Mouse (Mus musculus) cerebellum, adult 2 months (tissue): ENCODE results near the gene Aldh1a1. TPM values are rescaled to one million over a fixed set of nuclear protein-coding genes. Genes with fewer than 3 reads are reported as not detected.
"Not testable (repeated sequence)": the region's sequence is repeated elsewhere in the genome, so short reads cannot be mapped to it uniquely, and the experiment has no call there.

Experiments
- DNase-seq, 2 experiments: peaks; one replicate each; pipeline ENCODE4 v3.0.0; 2021
- H3K27ac ChIP-seq: fragments of 200-500 bp; 2 replicates; pipeline ENCODE4 v1.5.1; 2012; ENCODE audit warnings: low read length, control low read depth, inconsistent platforms; ENCODE audit not compliant: insufficient read depth
- H3K27me3 ChIP-seq: fragments of 200-500 bp; 2 replicates; pipeline ENCODE4 v1.6.1; 2012; ENCODE audit warnings: inconsistent platforms, mild to moderate bottlenecking, low read length, moderate library complexity; ENCODE audit not compliant: control insufficient read depth, insufficient read depth
- H3K4me1 ChIP-seq: fragments of 200-500 bp; 2 replicates; pipeline ENCODE4 v1.6.1; 2011; ENCODE audit warnings: low read length; ENCODE audit not compliant: control insufficient read depth, insufficient read depth
- H3K4me3 ChIP-seq: fragments of 200-500 bp; replicated peaks from 2 replicates; pipeline ENCODE3; 2011; ENCODE audit warnings: mild to moderate bottlenecking, low read depth, low read length, control low read depth; ENCODE audit not compliant: insufficient read depth
- CTCF ChIP-seq: fragments of 200-500 bp; IDR thresholded peaks from 2 replicates; pipeline ENCODE4 v1.5.1; 2011; ENCODE audit warnings: low read depth, mild to moderate bottlenecking, control low read depth, low read length, moderate library complexity, borderline replicate concordance; ENCODE audit not compliant: insufficient read depth
- POLR2A ChIP-seq: fragments of 200-500 bp; IDR thresholded peaks from 2 replicates; pipeline ENCODE4 v1.6.1; 2011; ENCODE audit warnings: low read length, control low read depth, borderline replicate concordance; ENCODE audit not compliant: insufficient read depth
- WGBS: fragments of 180-500 bp; shearing (Covaris S2); methylation state at CpG from one replicate; pipeline ENCODE4 v1.1.7; 2018; 5-methylcytosine and 5-hydroxymethylcytosine counted together
- polyA plus RNA-seq: library from polyadenylated mRNA; depleted of rRNA; stranded (reverse); fragments of >200 nt; gene quantifications from 2 replicates; pipeline ENCODE4 v1.2.3, GENCODE M21; 2012

Aldh1a1 gene
- polyA plus RNA-seq, 1 experiment, result 274 TPM

GRCm38 (mm10) chr19:20506936-20507615, 14.6 kb downstream of the Aldh1a1 start:
- no peak for TF ChIP-seq CTCF
- TF ChIP-seq POLR2A, result no peak

GRCm38 (mm10) chr19:20508609-20509008, 16.1 kb downstream of the Aldh1a1 start:
- DNase-seq, result no peak
- Histone ChIP-seq H3K27ac (no peak overlapping the region), H3K4me3 (no peak overlapping the region), H3K27me3 (no peaks in the 10 kb centered on the region), H3K4me1 (no peaks in the 10 kb centered on the region)
- 17% methylated on average over 4 of the region's 4 CpGs for WGBS
- TF ChIP-seq POLR2A (no peak), CTCF (no peak)

More at GRCm38 (mm10) chr19:20506936-20507615, 14.6 kb downstream of the Aldh1a1 start:
- DNase-seq, result no peak
- Histone ChIP-seq H3K27ac (no peak overlapping the region), H3K4me1 (no peaks in the 10 kb centered on the region), H3K4me3 (no peak overlapping the region), H3K27me3 (no peaks in the 10 kb centered on the region)
- WGBS, result 17% methylated on average over 9 of the region's 9 CpGs

DNA sequence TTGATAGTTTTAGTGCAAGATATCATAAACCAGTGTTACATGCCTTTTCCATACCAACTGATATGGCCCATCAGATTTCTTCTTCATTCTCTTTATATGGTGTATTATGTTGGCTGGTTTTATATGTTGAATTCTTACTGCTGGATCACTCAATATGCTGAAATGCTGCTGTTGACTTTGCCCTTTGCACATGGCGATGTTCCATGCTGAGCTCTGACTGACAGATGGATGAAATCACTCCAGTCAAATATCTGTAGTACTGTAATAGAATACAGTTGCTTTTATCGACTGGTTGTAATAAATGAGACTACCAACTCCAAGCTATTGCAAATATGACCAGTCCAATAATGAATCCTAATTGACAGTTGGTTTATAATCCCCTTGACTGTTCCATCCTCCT, 19.5 kb downstream of the Aldh1a1 start:
- H3K4me3 ChIP-seq, result no peak overlapping the region
- no peaks in the 10 kb centered on the region for H3K27me3 ChIP-seq
- no peak for DNase-seq
- no peaks in the 10 kb centered on the region for H3K4me1 ChIP-seq
- TF ChIP-seq POLR2A (no peak), CTCF (no peak)
- H3K27ac ChIP-seq, result no peak overlapping the region
- WGBS, result 78% methylated on average over 2 of the region's 2 CpGs

DNA sequence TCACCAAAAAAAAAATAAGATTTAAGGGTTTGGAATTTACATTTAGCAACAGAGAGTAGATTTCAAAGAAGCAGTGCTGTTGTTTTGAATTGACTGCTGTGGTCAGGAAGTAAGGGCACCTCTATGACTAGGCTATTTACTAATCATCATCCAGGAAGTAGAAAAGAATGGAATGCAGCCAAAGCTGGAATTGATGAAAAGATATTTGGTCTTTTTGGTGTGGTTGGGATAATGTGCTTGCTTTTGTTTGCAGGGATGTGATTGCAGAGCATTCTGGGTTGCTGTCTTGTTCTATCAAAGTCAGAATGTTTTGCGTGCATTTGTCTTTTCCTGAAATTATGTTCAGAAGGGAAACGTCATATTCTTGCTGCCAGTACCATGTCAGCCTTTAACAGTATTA, 20.7 kb downstream of the Aldh1a1 start:
- H3K4me1 ChIP-seq, result no peaks in the 10 kb centered on the region
- H3K27me3 ChIP-seq, result no peaks in the 10 kb centered on the region
- no peak for DNase-seq
- H3K4me3 ChIP-seq, result no peak overlapping the region
- TF ChIP-seq CTCF, result no peak
- no peak for TF ChIP-seq POLR2A
- WGBS, result 89% methylated on average over 2 of the region's 2 CpGs
- H3K27ac ChIP-seq, result no peak overlapping the region

DNA sequence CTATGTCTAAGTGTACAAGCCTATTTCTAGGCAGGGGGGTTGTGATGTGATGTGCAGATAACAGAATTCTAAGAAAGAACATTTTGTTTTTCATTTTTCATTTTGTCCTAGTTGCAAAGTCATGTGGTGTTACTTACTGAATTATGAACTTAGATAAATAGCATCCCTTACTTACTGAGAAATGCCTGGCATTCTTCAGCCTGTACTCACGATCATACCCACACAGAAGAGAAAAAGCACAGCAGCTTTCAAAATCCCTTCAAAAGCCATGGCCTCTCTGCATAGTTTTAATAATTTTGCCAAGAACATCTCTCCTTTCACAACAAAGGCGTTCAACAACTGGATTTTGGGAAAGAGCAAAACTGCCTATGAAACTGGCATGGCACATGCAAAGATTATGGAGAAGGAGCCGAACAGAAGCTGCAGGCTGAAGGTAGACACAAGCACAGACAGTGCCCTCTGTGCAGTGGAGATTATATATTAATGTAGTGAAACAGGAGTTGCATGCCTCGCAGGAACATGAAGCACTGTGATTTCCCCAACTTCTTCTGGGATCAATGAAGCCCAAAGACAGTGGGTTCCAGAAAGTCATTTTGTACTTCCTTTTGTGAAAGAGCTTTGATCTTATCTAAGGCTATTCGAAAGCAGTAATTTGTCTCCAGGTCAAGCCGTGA, 21.3 kb downstream of the Aldh1a1 start:
- TF ChIP-seq POLR2A (no peak), CTCF (no peak)
- Histone ChIP-seq H3K4me3 (no peak overlapping the region), H3K4me1 (no peaks in the 10 kb centered on the region), H3K27me3 (no peaks in the 10 kb centered on the region), H3K27ac (no peak overlapping the region)
- 75% methylated on average over 6 of the region's 6 CpGs for WGBS
- no peak for DNase-seq

DNA sequence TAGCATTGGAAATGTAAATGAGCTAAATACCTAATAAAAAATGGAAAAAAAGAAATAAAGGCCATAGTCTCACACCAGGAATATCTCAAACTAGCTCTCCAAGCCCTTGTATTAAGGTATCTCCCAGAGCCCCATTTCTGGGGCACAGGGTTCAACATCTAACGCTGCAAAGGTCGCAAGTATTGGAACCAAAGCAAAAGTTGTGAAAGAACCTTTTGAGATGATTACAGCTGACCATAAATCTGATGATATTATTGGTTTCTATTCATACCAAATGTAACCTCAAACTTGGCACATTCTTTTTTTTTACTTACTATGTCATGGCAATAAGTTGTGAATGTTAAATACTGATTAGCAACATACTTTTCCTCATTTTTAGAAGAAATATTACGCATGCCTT, 24.0 kb downstream of the Aldh1a1 start:
- no peak overlapping the region for H3K4me3 ChIP-seq
- H3K27ac ChIP-seq, result no peak overlapping the region
- H3K27me3 ChIP-seq, result no peaks in the 10 kb centered on the region
- H3K4me1 ChIP-seq, result no peaks in the 10 kb centered on the region
- WGBS, result 93% methylated on average over 3 of the region's 3 CpGs
- no peak for DNase-seq
- TF ChIP-seq CTCF (no peak), POLR2A (no peak)

GRCm38 (mm10) chr19:20529156-20529555, 36.6 kb downstream of the Aldh1a1 start:
- DNase-seq, H3K4me1 ChIP-seq, H3K27ac ChIP-seq, H3K4me3 ChIP-seq, H3K27me3 ChIP-seq: not testable (repeated sequence)
- WGBS, result 86% methylated on average over 11 of the region's 11 CpGs
